Mouse (Mus musculus) lung, postnatal 0 days (tissue): ENCODE results near the gene 1700034J05Rik.

Source experiments
- CTCF ChIP-seq: IDR thresholded peaks from 2 replicates; pipeline ENCODE4 v1.5.1; 2016; ENCODE audit warnings: antibody characterized with exemption, mild to moderate bottlenecking
- EP300 ChIP-seq: IDR thresholded peaks from 2 replicates; pipeline ENCODE4 v1.6.1; 2016; ENCODE audit warnings: antibody characterized with exemption, mild to moderate bottlenecking, control low read depth

DNA sequence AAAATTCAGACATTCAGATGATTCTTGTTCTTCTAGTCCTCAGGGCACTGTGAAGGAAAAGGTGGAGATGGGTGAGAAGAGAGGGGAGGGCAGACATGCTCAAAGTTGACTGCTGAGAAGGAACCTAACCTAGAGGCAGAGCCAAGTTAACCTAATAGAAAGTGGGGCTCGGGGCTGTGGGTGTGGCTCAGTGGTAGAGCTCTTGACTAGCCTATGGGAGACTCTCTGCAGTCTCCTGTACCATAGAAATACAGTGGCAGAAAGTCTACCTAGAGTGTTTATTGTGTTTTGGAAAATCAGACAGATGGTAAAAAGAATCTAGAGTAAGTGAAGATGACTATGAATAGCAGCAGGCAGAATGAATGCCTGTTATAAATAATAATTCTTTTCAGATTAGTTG, 1.3 kb upstream of the 1700034J05Rik start:
- TF ChIP-seq CTCF (no peak), EP300 (no peak)
